Mouse (Mus musculus) lung, embryonic 16.5 days (tissue): ENCODE data around the gene Hist3h2a. TPM values are rescaled to one million over a fixed set of nuclear protein-coding genes. Genes with fewer than 3 reads are reported as not detected.
A peak's percentile ranks its signal among the peaks of the same experiment; 100 is the strongest.

ENCODE experiments used
- ATAC-seq: fragments of 200-750 bp; cut with Nextera tagmentation; 2 replicates; pipeline ENCODE4 v1.8.0; 2017; ENCODE audit warnings: low read depth, mild to moderate bottlenecking, moderate library complexity
- H3K27ac ChIP-seq: fragments of 300-500 bp; sonication (generic); 2 replicates; pipeline ENCODE4 v1.5.1; 2014; ENCODE audit warnings: mild to moderate bottlenecking, control low read depth, low read length
- H3K27me3 ChIP-seq: fragments of 300-500 bp; sonication (generic); 2 replicates; pipeline ENCODE4 v1.6.1; 2014; ENCODE audit warnings: low read depth, low read length, mixed read lengths; ENCODE audit not compliant: control insufficient read depth, insufficient read depth
- H3K36me3 ChIP-seq: fragments of 300-500 bp; sonication (generic); 2 replicates; pipeline ENCODE4 v1.6.1; 2014; ENCODE audit warnings: low read length; ENCODE audit not compliant: control insufficient read depth, insufficient read depth
- H3K4me1 ChIP-seq: fragments of 300-500 bp; sonication (generic); replicated peaks from 2 replicates; pipeline ENCODE4 v1.6.1; 2014; ENCODE audit warnings: low read length, mixed read lengths; ENCODE audit not compliant: control insufficient read depth, insufficient read depth
- H3K4me2 ChIP-seq: fragments of 300-500 bp; sonication (generic); 2 replicates; pipeline ENCODE4 v1.6.1; 2014; ENCODE audit warnings: low read depth, low read length, control low read depth
- H3K4me3 ChIP-seq: fragments of 300-500 bp; sonication (generic); 2 replicates; pipeline ENCODE4 v1.5.1; 2014; ENCODE audit warnings: mild to moderate bottlenecking, low read length, control low read depth
- H3K9ac ChIP-seq: fragments of 300-500 bp; sonication (generic); 2 replicates; pipeline ENCODE4 v1.6.1; 2014; ENCODE audit warnings: low read length, control low read depth
- H3K9me3 ChIP-seq: fragments of 300-500 bp; sonication (generic); 2 replicates; pipeline ENCODE4 v1.6.1; 2016; ENCODE audit warnings: low read length; ENCODE audit not compliant: control insufficient read depth
- WGBS: fragments of 180-500 bp; shearing (Covaris S2); extraction: QIAGEN DNeasy Blood & Tissue Kit; methylation state at CpG from one replicate; pipeline ENCODE4 v1.1.7; 2014; 5-methylcytosine and 5-hydroxymethylcytosine counted together
- polyA plus RNA-seq: library from polyadenylated mRNA; unstranded; fragments of >200 nt; fragmentation: Nextera tagmentation; extraction: Ambion mirVana; gene quantifications from 2 replicates; pipeline ENCODE4 v1.2.1, GENCODE M21; 2015

Hist3h2a gene
- polyA plus RNA-seq, 1 experiment from 2014 or later: 23.3 TPM

DNA sequence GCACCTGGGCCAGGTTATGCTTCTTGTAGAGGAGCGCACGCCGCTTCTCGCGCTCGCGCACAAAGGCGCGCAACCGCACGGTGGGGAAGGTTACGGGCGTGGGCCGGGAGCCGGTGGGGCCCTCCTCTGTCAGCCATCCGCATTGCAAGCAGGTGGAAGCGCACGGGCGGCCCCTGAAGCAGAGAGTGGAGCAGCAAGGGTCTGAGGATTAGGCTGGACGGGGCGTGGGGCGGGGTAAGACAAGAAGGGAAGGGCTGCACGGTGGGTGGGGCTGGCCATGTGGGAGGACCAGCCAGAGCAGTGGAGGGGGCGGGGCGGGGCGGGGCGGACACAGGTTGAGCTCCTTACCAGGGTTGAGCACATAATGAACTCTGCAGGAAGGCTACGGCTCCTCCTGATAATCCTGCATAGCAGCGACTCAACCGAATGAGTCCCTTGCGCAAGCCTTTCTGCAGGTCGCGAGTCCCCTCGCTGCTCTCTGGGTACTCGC lies 39.9 kb downstream of the Hist3h2a start:
- 3% methylated on average over 32 of the region's 35 CpGs for WGBS
- no peaks in the 10 kb centered on the region for H3K4me1 ChIP-seq

DNA sequence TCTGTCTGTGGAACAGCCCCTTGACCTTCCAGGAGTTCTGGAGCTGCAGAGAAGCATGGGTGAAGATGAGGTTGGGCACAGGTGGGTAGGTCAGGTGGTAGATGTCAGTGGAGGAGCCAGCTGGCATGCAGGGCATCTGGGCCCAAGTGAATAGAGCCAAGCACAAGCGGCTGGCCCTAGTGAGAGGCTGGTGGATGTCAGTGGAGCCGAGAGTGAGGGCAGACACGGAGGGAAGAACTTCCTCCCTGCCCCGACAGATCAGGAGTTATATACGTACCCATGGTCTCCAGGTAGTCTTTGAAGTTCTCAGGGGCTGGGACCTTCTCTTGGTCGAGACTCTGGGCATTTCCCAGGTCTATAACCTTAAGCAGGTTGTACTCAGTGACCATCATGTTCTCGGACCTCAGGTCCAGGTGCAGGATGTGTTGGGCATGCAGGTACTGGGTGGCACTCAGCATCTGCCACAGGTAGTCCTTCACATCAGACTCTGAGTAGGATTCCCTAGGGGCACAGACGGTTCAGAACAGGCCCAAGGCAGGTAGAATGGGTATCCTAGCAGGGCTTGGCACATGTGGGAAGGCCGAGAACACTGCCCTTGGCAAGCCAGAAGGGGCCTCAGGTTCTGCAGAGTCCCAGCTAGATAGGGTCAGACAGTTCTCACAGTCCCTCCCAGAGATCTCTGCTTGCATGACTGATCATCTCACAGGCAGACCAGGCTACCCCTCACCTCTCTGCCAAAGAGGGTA lies 40.7 kb downstream of the Hist3h2a start:
- H3K27ac ChIP-seq: no peak overlapping the region
- no peak overlapping the region for H3K9ac ChIP-seq

More for the DNA sequence above, 39.9 kb downstream of the Hist3h2a start:
- Histone ChIP-seq H3K9ac (peak overlapping the region; percentile 55), H3K27ac (no peak overlapping the region), H3K36me3 (peaks cover 11% of the 10 kb centered on the region), H3K4me3 (peak overlapping the region; percentile 33), H3K4me2 (peak overlapping the region; percentile 60), H3K27me3 (peaks cover 12% of the 10 kb centered on the region), H3K9me3 (no peaks in the 10 kb centered on the region)
- ATAC-seq: peak; percentile 83

GRCm38 (mm10) chr11:58995807-58996370 lies 41.4 kb downstream of the Hist3h2a start:
- peaks cover 12% of the 10 kb centered on the region for H3K27me3 ChIP-seq
- H3K9me3 ChIP-seq: no peaks in the 10 kb centered on the region
- H3K4me3 ChIP-seq: no peak overlapping the region
- H3K27ac ChIP-seq: no peak overlapping the region
- H3K9ac ChIP-seq: no peak overlapping the region
- no peak overlapping the region for H3K4me2 ChIP-seq
- peaks cover 1% of the 10 kb centered on the region; the same call in 1 of the 2 replicates for H3K36me3 ChIP-seq
- ATAC-seq: no peak
- 38% methylated on average over 12 of the region's 12 CpGs for WGBS
- no peaks in the 10 kb centered on the region for H3K4me1 ChIP-seq

More for the DNA sequence above, 40.7 kb downstream of the Hist3h2a start:
- Histone ChIP-seq H3K36me3 (peaks cover 7% of the 10 kb centered on the region; the same call in 1 of the 2 replicates), H3K4me3 (no peak overlapping the region), H3K9me3 (no peaks in the 10 kb centered on the region), H3K4me2 (no peak overlapping the region), H3K27me3 (peaks cover 12% of the 10 kb centered on the region), H3K4me1 (no peaks in the 10 kb centered on the region)
- WGBS: 72% methylated on average over 9 of the region's 9 CpGs
- ATAC-seq: no peak

DNA sequence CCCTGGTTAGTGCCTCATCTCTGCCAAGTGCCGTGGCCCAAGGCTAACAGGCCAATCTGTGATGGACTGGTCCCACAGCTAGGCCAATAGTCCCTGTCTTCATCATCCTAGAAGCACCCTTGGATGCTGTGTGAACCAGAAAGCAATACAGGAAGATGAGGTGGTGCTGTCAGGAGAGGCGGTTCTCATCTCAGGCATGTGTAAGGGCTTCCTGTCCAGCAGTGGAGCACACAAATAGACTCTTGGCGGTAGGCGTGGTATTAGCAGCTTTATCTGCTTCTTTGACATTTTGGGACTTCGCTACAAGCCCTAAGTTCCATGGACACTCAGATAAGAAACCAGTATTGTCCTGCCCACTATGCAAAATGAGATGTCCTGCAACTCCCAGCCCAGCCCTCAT lies 43.1 kb downstream of the Hist3h2a start:
- H3K4me2 ChIP-seq: no peak overlapping the region

DNA sequence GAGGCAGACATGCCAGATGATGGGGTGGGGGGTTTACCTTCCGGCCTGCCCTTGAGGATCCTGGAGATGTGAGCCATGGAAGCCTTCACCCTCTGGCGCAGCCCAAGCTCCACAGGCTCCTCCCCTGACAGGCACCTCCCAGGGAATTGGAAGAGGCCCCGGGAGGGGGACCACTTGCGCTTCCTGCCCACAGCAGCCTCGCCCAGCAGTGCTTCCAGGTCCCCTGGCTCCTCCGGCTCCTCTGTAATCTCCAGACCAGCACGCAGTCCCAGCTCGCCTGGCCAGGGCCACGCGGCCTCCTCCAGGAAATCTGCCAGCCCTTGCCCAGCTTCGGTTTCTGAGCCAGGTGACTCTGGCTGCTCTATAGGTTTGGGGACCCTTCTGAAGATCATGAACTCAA lies 44.7 kb downstream of the Hist3h2a start:
- Histone ChIP-seq H3K36me3 (no peaks in the 10 kb centered on the region), H3K4me3 (no peak overlapping the region), H3K27me3 (peaks cover 1% of the 10 kb centered on the region), H3K4me2 (no peak overlapping the region), H3K27ac (no peak overlapping the region), H3K9me3 (no peaks in the 10 kb centered on the region), H3K9ac (no peak overlapping the region), H3K4me1 (no peaks in the 10 kb centered on the region)
- 32% methylated on average over 11 of the region's 11 CpGs for WGBS
- ATAC-seq: no peak

More for the DNA sequence above, 43.1 kb downstream of the Hist3h2a start:
- H3K9ac ChIP-seq: no peak overlapping the region
- no peaks in the 10 kb centered on the region for H3K9me3 ChIP-seq
- no peaks in the 10 kb centered on the region for H3K36me3 ChIP-seq
- H3K4me1 ChIP-seq: no peaks in the 10 kb centered on the region
- 66% methylated on average over 5 of the region's 5 CpGs for WGBS
- no peak for ATAC-seq
- no peak overlapping the region for H3K4me3 ChIP-seq
- no peak overlapping the region for H3K27ac ChIP-seq
- H3K27me3 ChIP-seq: peaks cover 12% of the 10 kb centered on the region

DNA sequence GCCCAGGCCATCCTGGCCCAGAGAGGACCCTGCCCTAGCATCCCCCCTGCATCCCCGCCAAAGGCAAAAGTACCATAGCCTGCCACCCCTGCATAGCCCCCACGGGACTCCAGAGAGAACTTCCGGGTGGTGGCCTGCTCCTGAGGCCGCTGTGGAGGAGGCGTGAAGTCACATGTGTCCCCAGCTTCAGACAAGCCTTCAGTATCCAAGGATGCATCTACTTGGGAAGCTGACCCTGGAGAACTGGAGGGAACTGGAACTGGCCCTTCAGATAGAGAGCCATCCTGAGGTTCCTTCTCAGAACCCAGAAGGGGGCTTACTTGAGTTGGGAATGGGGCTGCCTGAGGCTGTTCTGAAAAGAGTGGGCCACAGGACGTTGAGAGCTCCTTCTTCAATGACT lies 45.3 kb downstream of the Hist3h2a start:
- Histone ChIP-seq H3K27ac (no peak overlapping the region), H3K4me1 (no peaks in the 10 kb centered on the region), H3K27me3 (no peaks in the 10 kb centered on the region; the same call in 1 of the 2 replicates), H3K36me3 (no peaks in the 10 kb centered on the region), H3K9me3 (no peaks in the 10 kb centered on the region), H3K4me3 (no peak overlapping the region), H3K4me2 (no peak overlapping the region), H3K9ac (no peak overlapping the region)
- 74% methylated on average over 6 of the region's 6 CpGs for WGBS
- no peak for ATAC-seq

- Histone ChIP-seq H3K4me2 (no peak overlapping the region), H3K9ac (no peak overlapping the region), H3K9me3 (no peaks in the 10 kb centered on the region), H3K27ac (no peak overlapping the region), H3K27me3 (no peaks in the 10 kb centered on the region), H3K36me3 (no peaks in the 10 kb centered on the region), H3K4me1 (no peaks in the 10 kb centered on the region), H3K4me3 (no peak overlapping the region)
- ATAC-seq: no peak
- WGBS: 85% methylated on average over 20 of the region's 21 CpGs
Measured at GRCm38 (mm10) chr11:59000635-59001034, 46.1 kb downstream of the Hist3h2a start.

DNA sequence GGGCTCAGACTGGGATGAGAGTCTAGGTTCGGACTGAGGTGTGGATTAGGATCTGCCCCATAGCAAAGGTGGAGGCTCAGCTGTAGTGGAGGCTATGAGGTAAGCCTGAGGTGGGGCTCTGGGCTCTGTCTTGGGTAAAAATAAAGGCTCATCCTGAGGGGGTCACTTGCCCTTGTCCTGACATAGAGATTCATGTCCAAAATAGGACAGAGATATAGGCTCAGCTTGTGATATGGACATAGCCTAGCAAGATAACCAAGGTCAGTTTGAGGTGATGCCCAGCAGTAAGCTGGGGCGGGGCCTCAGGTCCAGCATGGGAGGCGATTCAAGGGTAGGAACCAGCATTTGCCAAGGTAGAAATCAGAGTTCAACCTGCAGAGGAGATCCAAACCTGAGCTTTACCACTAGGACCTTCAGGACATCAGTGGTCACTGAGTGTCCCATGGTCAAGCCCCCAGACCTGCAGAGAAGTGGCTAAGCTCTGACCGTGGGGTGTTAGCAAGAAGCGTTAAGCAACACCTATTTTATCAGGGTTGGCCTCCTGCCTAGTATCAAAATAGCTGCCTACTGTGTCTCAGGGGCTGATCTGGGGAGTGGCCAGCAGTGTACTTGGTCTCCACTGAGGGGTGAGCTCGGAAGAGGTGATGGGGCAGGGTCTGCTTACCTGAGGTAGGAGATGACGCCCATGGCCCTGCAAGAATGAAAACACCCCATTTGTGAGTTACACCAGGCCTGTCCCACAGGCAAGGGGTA lies 48.0 kb downstream of the Hist3h2a start:
- Histone ChIP-seq H3K4me3 (no peak overlapping the region), H3K27me3 (no peaks in the 10 kb centered on the region), H3K4me2 (no peak overlapping the region), H3K9ac (no peak overlapping the region), H3K27ac (no peak overlapping the region), H3K4me1 (no peaks in the 10 kb centered on the region), H3K36me3 (no peaks in the 10 kb centered on the region), H3K9me3 (no peaks in the 10 kb centered on the region)
- 0 out of 2 replicates have a peak, but pooled peaks have one; percentile 17 for ATAC-seq
- WGBS: 59% methylated on average over 7 of the region's 7 CpGs
